Mouse (Mus musculus) yolk sac, embryonic 10.5 days (tissue): ENCODE measurements around the gene Cx3cr1.

ENCODE experiments used
- DNase-seq: peaks from one replicate; pipeline ENCODE4 v3.0.0-alpha.2; 2017; ENCODE audit warnings: low spot score

Cx3cr1 gene

DNA sequence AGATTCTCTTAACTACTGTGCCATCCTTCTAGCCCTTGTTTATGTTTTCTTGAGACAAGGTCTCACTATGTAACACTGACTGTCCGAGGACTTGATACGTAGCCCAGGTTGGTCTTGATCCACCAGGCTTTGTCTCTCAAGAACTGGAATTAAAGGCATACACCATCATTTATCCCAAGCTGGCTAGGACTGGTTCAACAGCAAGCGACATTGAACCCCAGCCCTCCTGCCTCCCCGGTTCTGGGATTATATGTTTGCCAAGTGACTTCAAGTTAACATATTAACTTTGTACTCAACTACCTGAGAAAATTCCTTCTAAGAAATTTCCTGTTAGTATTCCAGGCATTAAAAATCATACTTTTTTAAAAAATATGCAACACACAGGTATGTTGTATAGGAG lies 94.4 kb downstream of the Cx3cr1 start:
- DNase-seq, result no peak

- no peak for DNase-seq
Observed at GRCm38 (mm10) chr9:119974609-119975008, 95.1 kb downstream of the Cx3cr1 start.

DNA sequence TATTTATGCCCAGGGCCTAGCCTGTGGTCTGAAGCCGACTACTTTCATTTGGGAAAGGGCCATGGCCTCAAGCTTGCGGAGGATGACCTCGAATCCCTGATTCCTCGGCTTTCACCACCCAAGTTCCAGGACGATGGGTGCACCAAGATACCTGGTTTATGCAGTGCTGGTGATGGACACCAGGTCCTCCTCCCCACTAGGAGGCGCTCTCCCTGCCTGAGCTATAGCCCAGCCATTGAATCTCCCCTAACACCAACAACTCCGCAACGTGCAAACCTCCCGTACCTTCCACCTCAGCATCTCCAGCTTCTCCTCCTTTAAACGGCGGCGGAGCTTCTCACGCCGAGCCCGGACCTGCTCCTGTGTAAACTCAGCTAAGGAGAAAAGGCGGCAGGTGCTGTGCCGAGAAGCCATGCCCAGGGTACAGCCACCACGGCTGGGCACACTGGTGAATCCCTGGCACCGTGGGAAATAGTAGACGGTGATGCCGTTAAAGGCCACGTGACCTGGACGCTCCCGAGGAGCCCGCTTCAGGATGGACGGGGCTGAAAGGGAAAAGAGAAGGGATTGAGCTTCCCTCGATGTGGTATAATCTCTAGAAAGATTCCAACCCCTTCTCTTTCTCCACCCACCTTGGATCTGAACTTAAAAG lies 95.7 kb downstream of the Cx3cr1 start:
- DNase-seq, result no peak

- DNase-seq, result no peak
Observed at GRCm38 (mm10) chr9:119973281-119973680, 96.4 kb downstream of the Cx3cr1 start.

DNA sequence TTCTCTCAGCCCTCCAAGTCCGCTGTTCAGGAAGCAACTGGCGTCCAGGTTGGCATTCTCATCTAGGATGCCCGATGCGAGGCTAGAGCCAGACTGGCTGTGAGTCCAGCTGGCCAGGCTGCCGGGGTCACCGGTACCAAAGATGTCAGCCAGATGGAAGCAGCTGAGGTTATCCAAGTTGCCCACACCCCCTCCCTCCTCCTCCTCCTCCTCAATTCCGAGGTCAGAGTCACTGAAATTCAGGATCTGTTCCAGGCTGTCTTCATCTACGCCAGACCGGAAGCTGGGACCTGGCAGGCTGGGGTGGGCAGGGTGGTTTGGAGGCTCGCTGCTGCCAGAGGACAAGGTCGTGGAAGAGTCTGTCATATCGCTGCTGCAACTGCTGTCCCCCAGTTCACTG lies 97.1 kb downstream of the Cx3cr1 start:
- no peak for DNase-seq

DNA sequence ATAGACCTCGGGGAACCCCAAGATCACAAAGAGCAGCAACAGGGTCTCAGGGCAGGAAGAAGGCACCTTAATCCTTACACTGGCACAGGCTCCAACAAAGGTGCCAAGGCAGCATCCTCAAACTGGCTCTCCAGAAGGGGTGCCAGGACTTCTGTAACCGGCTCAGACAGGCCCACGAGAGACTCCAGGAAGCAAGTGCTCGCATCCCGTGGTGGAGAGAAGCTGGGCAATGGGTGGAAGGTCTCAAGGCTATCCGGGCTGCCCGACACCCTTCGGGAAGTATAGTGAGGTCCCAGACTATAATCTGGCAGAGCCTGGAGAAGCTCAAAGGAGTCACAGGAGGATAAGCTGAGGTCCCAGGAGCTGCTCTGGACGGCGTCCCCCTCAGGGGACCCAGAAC lies 97.5 kb downstream of the Cx3cr1 start:
- DNase-seq, result no peak

GRCm38 (mm10) chr9:119970763-119971656 lies 98.7 kb downstream of the Cx3cr1 start:
- DNase-seq, result no peak

- DNase-seq, result peak; percentile 45
Observed at GRCm38 (mm10) chr9:119970221-119970620, 99.5 kb downstream of the Cx3cr1 start.

GRCm38 (mm10) chr9:119969811-119970210 lies 99.9 kb downstream of the Cx3cr1 start:
- no peak for DNase-seq

- no peak for DNase-seq
Observed at GRCm38 (mm10) chr9:119966221-119966910, 103.3 kb downstream of the Cx3cr1 start.

DNA sequence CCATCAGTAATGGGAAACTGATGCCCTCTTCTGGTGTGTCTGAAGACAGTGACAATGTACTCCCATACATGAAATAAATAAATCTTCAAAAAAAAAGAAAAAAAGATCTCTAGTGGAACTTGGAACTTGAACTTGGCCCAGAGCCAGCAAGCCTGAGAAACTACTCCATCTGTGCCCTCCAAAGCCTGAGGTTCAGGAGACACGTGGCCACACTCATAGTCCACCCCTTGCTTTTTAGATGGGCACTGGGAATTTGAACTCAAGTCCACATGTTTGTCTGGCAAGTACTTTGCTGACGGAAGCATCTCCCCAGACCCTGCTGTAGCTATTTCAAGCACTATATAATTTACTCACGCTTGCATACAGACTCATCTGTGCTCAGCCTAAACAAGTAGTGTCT lies 104.5 kb downstream of the Cx3cr1 start:
- no peak for DNase-seq

- DNase-seq, result no peak
Observed at GRCm38 (mm10) chr9:119964206-119964605, 105.5 kb downstream of the Cx3cr1 start.

DNA sequence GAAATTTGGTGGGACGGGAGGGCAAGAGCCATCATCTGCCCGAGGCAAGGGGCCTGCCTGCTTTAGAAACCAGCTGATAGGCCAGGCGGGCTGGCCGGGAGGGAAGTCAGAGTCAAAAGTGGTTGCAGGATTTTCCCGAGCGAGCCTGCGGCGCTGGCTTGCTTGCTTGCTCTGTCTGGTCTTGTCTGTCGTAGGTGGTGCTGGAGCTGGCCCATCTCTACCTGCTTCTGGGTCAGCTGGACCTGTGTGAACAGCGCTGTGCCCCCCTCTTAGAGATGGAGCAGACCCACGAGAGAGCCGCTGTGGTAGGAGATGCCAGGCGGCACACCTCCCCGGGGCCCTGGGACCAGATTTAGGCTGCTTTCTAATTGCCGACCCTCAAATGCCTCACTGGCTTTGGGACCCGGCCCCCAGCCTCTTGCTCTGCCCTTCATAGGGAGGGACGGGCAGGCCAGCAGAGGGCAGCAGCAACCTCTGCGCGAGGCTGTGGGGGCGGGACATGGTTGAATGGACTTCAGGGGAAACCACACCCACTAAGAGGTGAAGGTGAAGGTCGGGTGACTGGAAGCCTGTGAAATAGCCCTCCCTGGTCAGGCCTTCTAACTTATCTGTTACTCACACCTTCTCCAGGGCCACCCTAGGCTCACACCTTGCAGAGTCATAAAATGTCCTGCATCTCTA lies 106.6 kb downstream of the Cx3cr1 start:
- DNase-seq, result peak; percentile 85

DNA sequence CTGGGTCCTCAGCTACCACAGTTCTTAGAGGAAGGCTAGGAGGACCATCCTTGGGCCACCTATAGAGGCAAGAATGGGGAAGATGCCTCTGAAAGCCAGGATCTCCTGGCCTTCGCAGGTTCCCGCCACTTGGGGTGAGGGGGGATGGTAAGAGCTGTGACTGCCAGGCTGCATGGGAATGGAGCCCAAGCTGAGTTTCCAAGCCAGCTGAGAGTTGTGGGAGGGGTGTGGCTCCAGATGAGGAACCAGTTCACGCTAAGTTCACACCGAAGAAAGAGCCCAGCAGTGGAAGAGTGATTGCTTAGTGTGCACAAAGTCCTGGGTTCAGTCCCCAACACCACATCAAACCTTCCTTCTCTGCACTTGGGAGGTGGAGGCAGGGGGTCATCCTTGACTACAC lies 107.5 kb downstream of the Cx3cr1 start:
- no peak for DNase-seq

GRCm38 (mm10) chr9:119958835-119959234 lies 110.8 kb downstream of the Cx3cr1 start:
- DNase-seq, result no peak

GRCm38 (mm10) chr9:119951388-119951787 lies 118.3 kb downstream of the Cx3cr1 start:
- no peak for DNase-seq

- no peak for DNase-seq
Observed at GRCm38 (mm10) chr9:119950434-119950833, 119.2 kb downstream of the Cx3cr1 start.

DNA sequence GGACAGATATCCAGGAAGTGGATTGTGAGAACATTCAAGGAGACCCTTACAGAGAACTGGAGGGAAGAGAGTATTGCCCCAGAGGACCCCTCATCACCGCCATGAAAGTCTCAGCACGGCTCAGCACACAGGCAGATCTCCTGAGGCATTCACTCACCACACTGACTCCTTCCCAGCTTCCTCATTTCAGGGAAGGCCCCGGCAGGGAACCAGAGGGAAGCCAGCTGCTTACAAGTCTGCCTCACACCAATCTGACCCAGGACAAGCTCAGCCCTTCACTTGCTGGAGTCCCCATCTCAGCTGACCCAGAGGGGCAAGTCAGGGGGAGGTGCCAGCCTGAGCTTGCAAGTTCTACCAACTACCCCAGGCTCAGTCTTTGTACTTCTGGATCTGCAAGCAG lies 120.9 kb downstream of the Cx3cr1 start:
- DNase-seq, result no peak

DNA sequence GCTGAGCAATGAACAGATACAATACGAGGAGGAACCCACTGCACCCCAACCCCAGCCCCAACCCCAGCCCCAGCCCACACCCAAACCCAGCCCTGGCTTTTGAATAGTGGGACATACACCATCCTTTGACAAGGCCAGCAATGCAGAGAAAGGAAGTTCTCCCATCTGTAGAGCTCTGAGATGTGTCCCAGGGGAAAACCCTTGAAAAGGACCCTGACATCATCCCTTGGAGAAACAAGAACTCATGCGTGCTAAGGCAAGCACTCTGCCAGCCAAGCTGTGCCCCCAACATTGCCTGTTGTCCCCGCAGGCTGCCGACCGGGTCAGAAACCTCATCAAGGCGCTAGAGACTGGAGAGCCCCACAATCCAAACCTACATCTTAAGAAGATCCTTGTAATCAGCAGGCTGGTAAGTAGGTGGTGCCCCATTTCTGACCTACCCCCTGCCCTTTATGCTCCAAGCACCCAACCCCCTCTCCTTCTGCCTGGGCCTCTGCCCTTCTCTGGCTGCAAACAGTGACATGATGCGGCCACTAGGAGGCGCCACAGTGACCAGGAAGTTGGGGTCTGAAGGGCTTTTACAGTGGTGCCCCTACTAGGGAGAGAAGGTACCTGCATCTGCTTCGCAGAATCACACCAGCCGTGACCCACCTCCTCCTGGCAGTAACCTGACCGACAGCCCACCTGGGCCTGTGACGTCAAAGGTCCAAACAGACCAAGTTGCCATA lies 124.3 kb downstream of the Cx3cr1 start:
- no peak for DNase-seq

DNA sequence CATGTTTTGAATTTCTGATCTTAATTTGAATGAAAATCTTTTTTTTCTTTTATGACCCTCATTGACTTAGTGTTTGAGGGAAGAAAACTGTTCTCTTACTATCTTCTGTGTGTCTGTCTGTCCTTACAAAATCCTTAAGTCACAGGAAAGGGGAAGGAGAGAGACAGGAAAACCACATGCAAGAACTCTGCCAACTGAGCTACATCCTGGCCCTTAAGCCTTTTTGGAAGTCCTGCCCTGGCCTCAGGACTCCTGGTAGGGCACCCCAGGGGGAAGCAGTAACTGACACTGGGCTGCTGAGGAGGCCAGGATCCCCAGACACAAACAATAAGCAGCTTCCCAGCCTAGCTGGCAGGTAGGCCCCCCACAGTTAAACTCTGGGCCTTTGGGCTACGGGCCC lies 126.4 kb downstream of the Cx3cr1 start:
- DNase-seq, result no peak

DNA sequence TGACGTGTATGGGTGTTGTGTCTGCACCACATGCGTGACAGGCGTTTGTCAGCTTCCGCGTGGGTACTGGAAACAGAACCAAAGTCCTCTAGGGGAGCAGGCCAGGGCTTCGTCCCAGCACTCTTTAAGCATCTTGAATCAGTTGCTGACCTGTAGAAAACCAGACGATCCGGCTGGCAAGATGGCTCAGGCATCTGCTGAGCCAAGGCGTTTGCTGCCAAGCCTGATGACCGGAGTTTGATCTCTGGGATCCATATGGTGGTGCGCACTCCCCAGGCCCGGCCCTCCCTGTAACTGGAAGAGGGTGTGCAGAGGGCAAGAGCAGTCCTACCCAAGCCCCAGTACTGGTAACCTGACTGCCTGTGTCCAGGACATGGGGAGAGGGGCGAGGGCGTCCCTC lies 127.8 kb downstream of the Cx3cr1 start:
- DNase-seq, result no peak

DNA sequence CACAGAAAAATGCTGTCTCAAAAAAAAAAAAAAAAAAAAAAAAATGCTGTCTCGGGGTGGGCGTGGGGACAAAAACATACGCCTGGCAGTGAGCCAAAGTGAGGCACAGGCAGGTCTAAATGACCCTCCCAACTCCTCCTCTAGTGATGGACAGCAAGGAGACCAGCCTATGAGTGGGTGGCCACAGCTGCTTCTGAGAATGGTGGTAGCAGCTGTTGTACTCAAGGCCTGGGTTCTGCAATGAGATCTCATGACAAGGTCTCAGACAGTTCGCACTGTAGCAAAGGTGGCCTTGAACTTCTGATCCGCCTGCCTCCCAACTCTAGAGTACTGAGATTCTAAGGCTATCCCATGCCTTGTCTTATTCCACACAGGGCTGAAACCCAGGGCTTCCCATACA lies 128.3 kb downstream of the Cx3cr1 start:
- DNase-seq, result no peak
